Mouse (Mus musculus) liver, postnatal 0 days (tissue): Measurements from ENCODE around the gene Slit3. TPM values are rescaled to one million over a fixed set of nuclear protein-coding genes. Genes with fewer than 3 reads are reported as not detected.

Experiments used
- ATAC-seq: fragments of 200-750 bp; cut with Nextera tagmentation; 2 replicates; pipeline ENCODE4 v1.8.0; 2017; ENCODE audit warnings: mild to moderate bottlenecking, moderate library complexity
- DNase-seq: peaks from one replicate; pipeline ENCODE4 v3.0.0-alpha.2; 2016
- H3K27ac ChIP-seq: fragments of 300-500 bp; sonication (generic); 2 replicates; pipeline ENCODE4 v1.5.1; 2014; ENCODE audit warnings: antibody characterized with exemption, moderate library complexity, mild to moderate bottlenecking, low read depth
- H3K27me3 ChIP-seq: fragments of 300-500 bp; sonication (generic); 2 replicates; pipeline ENCODE4 v1.6.1; 2014; ENCODE audit warnings: low read length, control low read depth, mixed read lengths; ENCODE audit not compliant: insufficient read depth
- H3K36me3 ChIP-seq: fragments of 300-500 bp; sonication (generic); replicated peaks from 2 replicates; pipeline ENCODE4 v1.6.1; 2014; ENCODE audit warnings: mild to moderate bottlenecking, control low read depth, low read length, moderate library complexity, mixed read lengths; ENCODE audit not compliant: insufficient read depth
- H3K4me1 ChIP-seq: fragments of 300-500 bp; sonication (generic); 2 replicates; pipeline ENCODE4 v1.6.1; 2014; ENCODE audit warnings: antibody characterized with exemption, mild to moderate bottlenecking, control low read depth; ENCODE audit not compliant: insufficient read depth
- H3K4me2 ChIP-seq: fragments of 300-500 bp; sonication (generic); 2 replicates; pipeline ENCODE4 v1.6.1; 2014; ENCODE audit warnings: low read depth, mild to moderate bottlenecking, low read length, moderate library complexity, mixed read lengths
- H3K4me3 ChIP-seq: fragments of 300-500 bp; sonication (generic); 2 replicates; pipeline ENCODE4 v1.5.1; 2014; ENCODE audit warnings: low read depth, low read length
- H3K9ac ChIP-seq: fragments of 300-500 bp; sonication (generic); replicated peaks from 2 replicates; pipeline ENCODE4 v1.6.1; 2014; ENCODE audit warnings: mild to moderate bottlenecking, moderate library complexity
- H3K9me3 ChIP-seq: fragments of 300-500 bp; sonication (generic); 2 replicates; pipeline ENCODE4 v1.6.1; 2016; ENCODE audit warnings: mild to moderate bottlenecking, control low read depth, low read length, mixed read lengths
- CTCF ChIP-seq: sonication (generic); IDR thresholded peaks from 2 replicates; pipeline ENCODE4 v1.5.1; 2016; ENCODE audit warnings: antibody characterized with exemption, low read depth
- EP300 ChIP-seq: IDR thresholded peaks from 2 replicates; pipeline ENCODE4 v1.6.1; 2016; ENCODE audit warnings: antibody characterized with exemption, low read depth, mild to moderate bottlenecking
- WGBS: fragments of 180-500 bp; shearing (Covaris S2); extraction: QIAGEN DNeasy Blood & Tissue Kit; methylation state at CpG from one replicate; pipeline ENCODE4 v1.1.7; 2014; ENCODE audit not compliant: insufficient replicate concordance; 5-methylcytosine and 5-hydroxymethylcytosine counted together
- polyA plus RNA-seq: library from polyadenylated mRNA; unstranded; fragments of >200 nt; fragmentation: Nextera tagmentation; extraction: Ambion mirVana; gene quantifications from 2 replicates; pipeline ENCODE4 v1.2.1, GENCODE M21; 2015

Slit3 gene
- polyA plus RNA-seq, 1 experiment from 2014 or later = 0.20 TPM

DNA sequence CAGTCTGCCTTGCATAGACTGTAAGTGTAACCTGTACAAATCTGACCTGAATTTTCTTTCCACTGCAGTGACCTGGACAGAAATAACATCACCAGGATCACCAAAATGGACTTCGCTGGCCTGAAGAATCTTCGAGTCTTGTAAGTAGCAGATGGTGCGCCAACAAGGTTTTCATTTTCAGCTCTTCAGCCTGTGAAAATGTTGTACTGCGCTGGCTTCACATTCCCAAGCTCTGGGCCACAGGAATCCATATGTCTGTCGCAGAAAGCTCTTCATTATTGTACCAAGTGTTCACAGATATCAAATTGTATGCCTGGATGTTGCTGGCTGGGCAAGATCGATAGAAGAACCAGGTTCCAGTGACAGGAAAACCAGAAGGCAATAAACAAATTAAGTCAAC lies 50.5 kb downstream of the Slit3 start:
- H3K27ac ChIP-seq = no peak overlapping the region
- H3K27me3 ChIP-seq = no peaks in the 10 kb centered on the region
- H3K4me1 ChIP-seq = no peaks in the 10 kb centered on the region
- no peaks in the 10 kb centered on the region for H3K36me3 ChIP-seq
- no peak for ATAC-seq
- TF ChIP-seq EP300 = no peak
- no peak for TF ChIP-seq CTCF
- H3K9ac ChIP-seq = no peak overlapping the region
- H3K9me3 ChIP-seq = no peaks in the 10 kb centered on the region
- no peak overlapping the region for H3K4me2 ChIP-seq
- no peak overlapping the region for H3K4me3 ChIP-seq
- WGBS = 71% methylated on average over 6 of the region's 6 CpGs
- DNase-seq = no peak

DNA sequence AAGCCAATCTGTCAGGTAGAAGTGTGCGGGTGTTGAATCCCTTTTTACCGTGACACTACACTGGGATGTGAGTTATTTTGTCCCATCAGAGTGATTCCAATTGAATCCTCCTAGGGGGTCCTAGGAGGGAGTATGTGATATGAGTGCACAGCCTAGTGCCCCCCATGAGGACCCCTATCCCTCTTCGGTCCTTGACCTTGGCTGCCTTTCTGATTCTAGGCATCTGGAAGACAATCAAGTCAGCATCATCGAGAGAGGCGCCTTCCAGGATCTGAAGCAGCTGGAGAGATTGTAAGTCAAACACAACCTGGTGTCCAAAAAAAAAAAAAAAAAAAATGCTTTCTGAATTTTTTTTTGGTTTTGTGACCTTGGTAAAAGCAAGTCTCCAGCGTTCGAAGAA lies 56.5 kb downstream of the Slit3 start:
- Histone ChIP-seq H3K27me3 (peaks cover 2% of the 10 kb centered on the region; the same call in 1 of the 2 replicates), H3K9me3 (no peaks in the 10 kb centered on the region), H3K9ac (no peak overlapping the region), H3K27ac (no peak overlapping the region), H3K4me1 (no peaks in the 10 kb centered on the region), H3K4me3 (no peak overlapping the region), H3K4me2 (no peak overlapping the region), H3K36me3 (no peaks in the 10 kb centered on the region)
- 81% methylated on average over 7 of the region's 7 CpGs for WGBS
- DNase-seq (no peak), ATAC-seq (no peak)
- TF ChIP-seq CTCF (no peak), EP300 (no peak)

DNA sequence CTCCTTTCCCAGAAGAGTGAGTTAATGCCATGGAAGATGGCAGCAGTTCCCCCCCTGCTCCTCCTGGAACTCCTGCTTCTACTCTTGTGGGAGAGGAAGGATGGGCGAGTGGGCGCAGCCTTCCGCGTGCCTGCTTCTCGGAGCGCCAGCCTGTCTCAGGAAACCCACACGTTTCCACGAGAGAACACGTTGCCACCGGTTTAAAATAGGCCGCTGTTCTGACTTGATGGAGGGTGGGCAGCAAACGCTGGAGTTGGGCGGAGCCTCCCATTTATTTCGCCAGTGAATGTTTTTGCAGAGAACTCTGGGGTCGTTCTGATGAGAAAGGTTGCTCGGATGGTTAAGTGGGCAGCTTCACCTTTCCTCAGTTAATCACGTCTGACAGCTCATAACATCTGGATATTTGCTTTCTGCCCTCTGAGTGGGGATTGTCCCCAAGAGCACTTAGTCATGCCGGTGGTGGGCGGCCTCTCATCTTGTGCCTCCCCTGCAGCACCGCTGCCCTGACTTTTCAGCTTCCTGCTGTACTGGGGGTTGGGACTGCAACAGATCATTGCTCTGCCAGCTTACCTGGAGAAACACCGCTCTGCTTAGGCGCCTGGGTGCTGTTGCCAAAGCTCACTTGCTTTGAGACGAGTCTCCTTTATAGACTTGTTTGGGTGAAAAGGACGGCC lies 57.3 kb downstream of the Slit3 start:
- H3K36me3 ChIP-seq = no peaks in the 10 kb centered on the region
- no peaks in the 10 kb centered on the region for H3K4me1 ChIP-seq
- no peaks in the 10 kb centered on the region for H3K9me3 ChIP-seq
- peaks cover 2% of the 10 kb centered on the region; the same call in 1 of the 2 replicates for H3K27me3 ChIP-seq
- no peak overlapping the region for H3K27ac ChIP-seq
- WGBS = 44% methylated on average over 24 of the region's 24 CpGs
- no peak overlapping the region for H3K4me3 ChIP-seq
- ATAC-seq (no peak), DNase-seq (no peak)
- H3K4me2 ChIP-seq = no peak overlapping the region
- TF ChIP-seq CTCF (no peak), EP300 (no peak)
- no peak overlapping the region for H3K9ac ChIP-seq

GRCm38 (mm10) chr11:35179305-35179704 lies 58.3 kb downstream of the Slit3 start:
- no peak for TF ChIP-seq CTCF
- no peak for TF ChIP-seq EP300
- no peaks in the 10 kb centered on the region for H3K9me3 ChIP-seq
- ATAC-seq = no peak
- no peaks in the 10 kb centered on the region for H3K36me3 ChIP-seq
- H3K9ac ChIP-seq = no peak overlapping the region
- no peak for DNase-seq
- H3K27ac ChIP-seq = no peak overlapping the region
- peaks cover 2% of the 10 kb centered on the region; the same call in 1 of the 2 replicates for H3K27me3 ChIP-seq
- H3K4me1 ChIP-seq = no peaks in the 10 kb centered on the region
- 75% methylated on average over 8 of the region's 8 CpGs for WGBS
- H3K4me2 ChIP-seq = no peak overlapping the region
- H3K4me3 ChIP-seq = no peak overlapping the region

DNA sequence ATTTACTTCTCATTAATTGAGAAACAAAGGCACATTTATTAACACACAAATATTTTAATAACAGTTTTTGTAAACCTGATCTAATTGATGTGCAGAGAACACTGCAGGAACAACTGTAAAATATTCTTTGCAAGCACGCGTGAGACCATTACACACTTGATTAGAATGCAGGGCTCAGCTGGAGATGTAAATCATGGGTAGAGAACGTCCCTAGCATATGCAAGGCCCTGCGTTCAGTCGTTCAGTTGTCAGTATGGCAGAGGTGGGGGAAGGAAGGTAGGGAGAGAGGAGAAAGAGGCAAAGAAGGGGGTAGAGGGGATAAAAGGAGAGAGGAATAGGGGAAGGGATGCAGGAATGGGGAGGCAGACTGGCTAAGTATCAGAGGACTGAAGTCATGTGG lies 61.9 kb downstream of the Slit3 start:
- Histone ChIP-seq H3K4me2 (no peak overlapping the region), H3K9me3 (no peaks in the 10 kb centered on the region), H3K27me3 (no peaks in the 10 kb centered on the region; the same call in 1 of the 2 replicates), H3K4me1 (no peaks in the 10 kb centered on the region), H3K9ac (no peak overlapping the region), H3K36me3 (no peaks in the 10 kb centered on the region), H3K27ac (no peak overlapping the region), H3K4me3 (no peak overlapping the region)
- ATAC-seq (no peak), DNase-seq (no peak)
- TF ChIP-seq CTCF (no peak), EP300 (no peak)
- 82% methylated on average over 5 of the region's 5 CpGs for WGBS

DNA sequence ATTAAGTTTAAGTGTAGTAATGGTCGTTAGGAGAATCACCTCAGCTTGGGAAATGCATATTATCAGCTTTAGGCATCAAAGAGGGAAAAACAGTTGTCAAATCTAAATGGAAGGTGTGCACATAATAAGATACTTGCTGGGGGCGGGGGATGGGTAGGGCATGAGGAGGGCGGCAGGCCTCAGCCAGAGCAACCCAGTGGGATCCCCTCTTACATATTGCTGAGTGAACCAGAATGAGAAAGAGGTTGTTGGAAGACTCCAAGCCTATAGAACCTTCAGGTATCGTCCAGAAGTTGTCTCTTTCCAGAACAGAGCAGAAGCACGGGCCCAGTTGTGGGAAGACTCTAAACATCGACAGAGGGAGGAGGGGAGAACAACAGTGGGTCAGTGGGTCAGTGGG lies 73.8 kb downstream of the Slit3 start:
- Histone ChIP-seq H3K27ac (no peak overlapping the region), H3K36me3 (no peaks in the 10 kb centered on the region), H3K4me1 (no peaks in the 10 kb centered on the region), H3K9ac (no peak overlapping the region), H3K4me2 (no peak overlapping the region), H3K27me3 (no peaks in the 10 kb centered on the region), H3K4me3 (no peak overlapping the region), H3K9me3 (no peaks in the 10 kb centered on the region)
- ATAC-seq (no peak), DNase-seq (no peak)
- TF ChIP-seq CTCF = no peak
- no peak for TF ChIP-seq EP300
- 76% methylated on average over 6 of the region's 6 CpGs for WGBS
